Mouse (Mus musculus) lung, adult 2 months (tissue): Measurements from ENCODE around the gene Prkce.

Source experiments
- CTCF ChIP-seq: fragments of 200-500 bp; IDR thresholded peaks from 2 replicates; pipeline ENCODE4 v1.5.1; 2011; ENCODE audit warnings: mild to moderate bottlenecking, low read length, control low read depth; ENCODE audit not compliant: insufficient read depth
- POLR2A ChIP-seq: fragments of 200-500 bp; IDR thresholded peaks from 2 replicates; pipeline ENCODE4 v1.6.1; 2011; ENCODE audit warnings: low read depth, mild to moderate bottlenecking, control low read depth, low read length, borderline replicate concordance; ENCODE audit errors: extremely low read depth

- no peak for TF ChIP-seq POLR2A
- TF ChIP-seq CTCF: no peak
These were observed 161.9 kb downstream of the Prkce start for GRCm38 (mm10) chr17:86329273-86330075.
